8 mouse cellular contexts compared by ENCODE assay signal in genomic region chr3:154691897-154692571, GRCm38 (mm10). TPM values are rescaled to one million over a fixed set of nuclear protein-coding genes. Genes with fewer than 3 reads are reported as not detected.
A peak's percentile ranks its signal among the peaks of the same experiment; 100 is the strongest.
DNase-seq lines count a peak whose midpoint lies in the region; ATAC-seq and TF ChIP-seq lines count a peak whose summit lies in the region.

No protein-coding gene starts in this region.

- ATAC-seq in stomach, embryonic 16.5 days (ENCODE audit: insufficient read depth, low FRiP score): peak; percentile 88

- H3K36me3 ChIP-seq in kidney, adult 2 months (ENCODE audit: control insufficient read depth, insufficient read depth, low read length): no peaks in the 10 kb centered on the region
- H3K36me3 ChIP-seq in midbrain, embryonic 10.5 days: no peaks in the 10 kb centered on the region
- H3K36me3 ChIP-seq in stomach, embryonic 16.5 days (ENCODE audit: control insufficient read depth, insufficient read depth, low read length): no peaks in the 10 kb centered on the region

- TF ChIP-seq POLR2A in kidney, adult 2 months (IDR thresholded peaks at IDR 0.05; ENCODE audit: low read depth, low read length): no peak

- H3K9me3 ChIP-seq in midbrain, embryonic 10.5 days (replicated peaks): no peaks in the 10 kb centered on the region
- H3K9me3 ChIP-seq in stomach, embryonic 16.5 days (replicated peaks; ENCODE audit: control insufficient read depth, low read length): no peaks in the 10 kb centered on the region

- peak overlapping the region; percentile 28; the same call in 1 of the 2 replicates for H3K27ac ChIP-seq in kidney, adult 2 months (ENCODE audit: insufficient read depth, low read depth, low read length)
- H3K27ac ChIP-seq in midbrain, embryonic 10.5 days (replicated peaks): no peak overlapping the region
- H3K27ac ChIP-seq in stomach, embryonic 16.5 days (ENCODE audit: low read length): peak overlapping the region; percentile 73

- H3K4me3 ChIP-seq in kidney, adult 2 months (ENCODE audit: insufficient read depth, low read depth, low read length): no peak overlapping the region
- H3K4me3 ChIP-seq in midbrain, embryonic 10.5 days: no peak overlapping the region
- no peak overlapping the region for H3K4me3 ChIP-seq in stomach, embryonic 16.5 days (replicated peaks; ENCODE audit: low read length)

- WGBS in kidney, adult 2 months: 46% methylated on average over 14 of the region's 14 CpGs
- WGBS in midbrain, embryonic 10.5 days: 65% methylated on average over 14 of the region's 14 CpGs
- WGBS in stomach, embryonic 16.5 days: 36% methylated on average over 14 of the region's 14 CpGs

- H3K4me1 ChIP-seq in kidney, adult 2 months (ENCODE audit: control insufficient read depth, insufficient read depth, low read length): no peaks in the 10 kb centered on the region
- H3K4me1 ChIP-seq in midbrain, embryonic 10.5 days: no peaks in the 10 kb centered on the region
- peaks cover 4% of the 10 kb centered on the region for H3K4me1 ChIP-seq in stomach, embryonic 16.5 days (ENCODE audit: control insufficient read depth, insufficient read depth, low read length)

- TF ChIP-seq CTCF in kidney, adult 2 months (conservative IDR thresholded peaks at IDR 0.05; ENCODE audit: insufficient read depth, insufficient read length, low read depth, low read length): no peak

- no peak overlapping the region for H3K9ac ChIP-seq in stomach, embryonic 16.5 days (ENCODE audit: low read length)

- H3K27me3 ChIP-seq in kidney, adult 2 months (replicated peaks; ENCODE audit: control insufficient read depth, insufficient read depth, low read length): no peaks in the 10 kb centered on the region
- no peaks in the 10 kb centered on the region for H3K27me3 ChIP-seq in midbrain, embryonic 10.5 days (ENCODE audit: low read depth, poor library complexity, severe bottlenecking)
- no peaks in the 10 kb centered on the region for H3K27me3 ChIP-seq in stomach, embryonic 16.5 days (ENCODE audit: control insufficient read depth, insufficient read depth, low read length)

- intact Hi-C loops in left cerebral cortex, postnatal 25 days (cut with DNase I): loop anchor here (2.0 kb wide), 2 partner anchors 17 to 23 kb away; no protein-coding TSS in a partner anchor

- DNase-seq in adrenal gland, postnatal 25 days: peak; percentile 44
- peak; percentile 64 for DNase-seq in embryo, embryonic 11 days
- peak; percentile 84 for DNase-seq in heart, adult 8-10 months (ENCODE audit: low spot score)
- DNase-seq in kidney, adult 2 months: peak; percentile 89
- DNase-seq in left cerebral cortex, postnatal 25 days (ENCODE audit: low spot score in 2 of 2): peak; percentile 90 to 97
- DNase-seq in midbrain, embryonic 10.5 days (ENCODE audit: low spot score): peak; percentile 25
- DNase-seq in natural killer cell, adult 2 months (ENCODE audit: low spot score in 2 of 2): no peak

- peak overlapping the region; percentile 29 for H3K4me2 ChIP-seq in stomach, embryonic 16.5 days (ENCODE audit: low read depth, low read length)

RNA-seq across cellular contexts. Expression of gene Erich3, which starts 28.4 kb away (rescaled TPM):
- 0.48 and 0.67 TPM in 2 replicates for total RNA-seq in adrenal gland, postnatal 25 days (2021)
- total RNA-seq in heart, adult 8-10 months (2022): under 1 TPM; 0.08 to 0.35 (median 0.20) TPM
- polyA plus RNA-seq in kidney, adult 2 months (2012; rRNA removed): 0.19 TPM in 2 replicates
- total RNA-seq in left cerebral cortex, postnatal 25 days (2021): 10 to 100 TPM in 1 of 2 experiments, 1 to 10 TPM in 1; 8.4 to 10.3 TPM
- polyA plus RNA-seq in midbrain, embryonic 10.5 days (2016; fragmentation: Nextera tagmentation; extraction: Ambion mirVana): 0.58 and 0.76 TPM in 2 replicates
- polyA plus RNA-seq in stomach, embryonic 16.5 days (2015; fragmentation: Nextera tagmentation; extraction: Ambion mirVana): 0.10 and 0.21 TPM in 2 replicates

Comparison
In these comparisons a context has a peak if more than half of its experiments do, and no peak if none do; other contexts are left out.
1. DNase-seq: peak in adrenal gland, postnatal 25 days (single experiment), embryo, embryonic 11 days (single experiment), heart, adult 8-10 months (single experiment), kidney, adult 2 months (single experiment), left cerebral cortex, postnatal 25 days (2 of 2) and midbrain, embryonic 10.5 days (single experiment); none in natural killer cell, adult 2 months (0 of 2).